Mouse (Mus musculus) heart, embryonic 14.5 days (tissue): Measurements from ENCODE around the gene Prap1. TPM values are rescaled to one million over a fixed set of nuclear protein-coding genes. Genes with fewer than 3 reads are reported as not detected.
"Not testable (repeated sequence)": the region's sequence is repeated elsewhere in the genome, so short reads cannot be mapped to it uniquely, and the experiment has no call there.

Experiments
- ATAC-seq: fragments of 200-750 bp; cut with Nextera tagmentation; 2 replicates; pipeline ENCODE4 v1.8.0; 2017; ENCODE audit warnings: low read depth, moderate TSS enrichment; ENCODE audit not compliant: insufficient number of reproducible peaks, insufficient read depth, low FRiP score
- H3K27ac ChIP-seq, 2 experiments: fragments of 200-500 bp in 1 of 2; fragments of 300-500 bp in 1 of 2; sonication (generic) in 1 of 2; replicated peaks in 1 of 2; 2 replicates each; pipeline ENCODE4 v1.5.1; 2012 to 2014; ENCODE audit warnings: low read depth in 2 of 2, low read length in 2 of 2, control low read depth in 1 of 2, mild to moderate bottlenecking in 1 of 2, mixed read lengths in 1 of 2; ENCODE audit not compliant: control insufficient read depth in 1 of 2, insufficient read depth in 1 of 2
- H3K27me3 ChIP-seq: fragments of 300-500 bp; sonication (generic); 2 replicates; pipeline ENCODE4 v1.6.1; 2014; ENCODE audit warnings: mild to moderate bottlenecking, low read length, control low read depth; ENCODE audit not compliant: control insufficient read depth, insufficient read depth
- H3K36me3 ChIP-seq: fragments of 300-500 bp; sonication (generic); 2 replicates; pipeline ENCODE4 v1.6.1; 2014; ENCODE audit warnings: mild to moderate bottlenecking, control low read depth, low read length, mixed read lengths; ENCODE audit not compliant: control insufficient read depth, insufficient read depth
- H3K4me1 ChIP-seq, 2 experiments: fragments of 200-500 bp in 1 of 2; fragments of 300-500 bp in 1 of 2; sonication (generic) in 1 of 2; 2 replicates each; pipeline ENCODE4 v1.6.1; 2012 to 2014; ENCODE audit warnings: low read length in 2 of 2, control low read depth in 1 of 2, mixed read lengths in 1 of 2; ENCODE audit not compliant: control insufficient read depth in 2 of 2, insufficient read depth in 2 of 2
- H3K4me2 ChIP-seq: fragments of 300-500 bp; sonication (generic); 2 replicates; pipeline ENCODE4 v1.6.1; 2014; ENCODE audit warnings: mild to moderate bottlenecking, low read length
- H3K4me3 ChIP-seq, 2 experiments: fragments of 200-500 bp in 1 of 2; fragments of 300-500 bp in 1 of 2; sonication (generic) in 1 of 2; 2 replicates each; pipeline ENCODE4 v1.5.1; 2012 to 2014; ENCODE audit warnings: low read length in 2 of 2, mild to moderate bottlenecking in 2 of 2, control low read depth in 1 of 2, low read depth in 1 of 2, moderate library complexity in 1 of 2; ENCODE audit not compliant: control insufficient read depth in 1 of 2, insufficient read depth in 1 of 2
- H3K9ac ChIP-seq: fragments of 300-500 bp; sonication (generic); 2 replicates; pipeline ENCODE4 v1.6.1; 2014; ENCODE audit warnings: mild to moderate bottlenecking, low read length
- H3K9me3 ChIP-seq: fragments of 300-500 bp; sonication (generic); 2 replicates; pipeline ENCODE4 v1.6.1; 2016; ENCODE audit warnings: low read length, control low read depth; ENCODE audit not compliant: control insufficient read depth
- WGBS: fragments of 180-500 bp; shearing (Covaris S2); extraction: QIAGEN DNeasy Blood & Tissue Kit; methylation state at CpG from one replicate; pipeline ENCODE4 v1.1.7; 2014; 5-methylcytosine and 5-hydroxymethylcytosine counted together
- polyA plus RNA-seq: library from polyadenylated mRNA; unstranded; fragments of >200 nt; fragmentation: Nextera tagmentation; extraction: Ambion mirVana; gene quantifications from 2 replicates; pipeline ENCODE4 v1.2.1, GENCODE M21; 2014

Prap1 gene
- polyA plus RNA-seq, 1 experiment from 2014 or later: not detected

DNA sequence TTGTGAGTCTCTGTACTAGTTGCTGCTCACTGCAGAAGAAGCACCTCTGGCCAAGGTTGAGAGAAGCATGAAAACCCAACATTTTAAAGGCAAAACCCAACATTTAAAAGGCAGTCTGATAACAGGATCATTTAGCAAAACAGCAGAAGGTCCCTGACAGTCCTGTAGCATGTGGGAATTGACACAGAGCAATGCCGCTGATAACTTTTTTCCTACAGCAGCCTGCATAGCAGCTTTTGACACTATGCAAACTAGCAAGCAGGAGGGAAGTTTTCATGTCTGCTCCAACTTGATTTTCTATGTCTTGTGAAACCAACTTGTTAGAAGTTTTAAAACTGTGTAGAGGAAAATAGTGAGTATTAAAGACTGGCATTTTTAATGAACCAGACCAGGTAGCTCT lies 31.2 kb downstream of the Prap1 start:
- Histone ChIP-seq H3K9ac (no peak overlapping the region), H3K27me3 (no peaks in the 10 kb centered on the region), H3K9me3 (no peaks in the 10 kb centered on the region), H3K36me3 (peaks cover 2% of the 10 kb centered on the region; the same call in 1 of the 2 replicates), H3K4me2 (no peak overlapping the region), H3K27ac (no peak overlapping the region), H3K4me3 (no peak overlapping the region), H3K4me1 (peaks cover 0 to 3% of the 10 kb centered on the region in 2 experiments; a peak in 1 of 4 replicates)
- no peak for ATAC-seq
- WGBS: 83% methylated on average over 1 of the region's 1 CpGs

DNA sequence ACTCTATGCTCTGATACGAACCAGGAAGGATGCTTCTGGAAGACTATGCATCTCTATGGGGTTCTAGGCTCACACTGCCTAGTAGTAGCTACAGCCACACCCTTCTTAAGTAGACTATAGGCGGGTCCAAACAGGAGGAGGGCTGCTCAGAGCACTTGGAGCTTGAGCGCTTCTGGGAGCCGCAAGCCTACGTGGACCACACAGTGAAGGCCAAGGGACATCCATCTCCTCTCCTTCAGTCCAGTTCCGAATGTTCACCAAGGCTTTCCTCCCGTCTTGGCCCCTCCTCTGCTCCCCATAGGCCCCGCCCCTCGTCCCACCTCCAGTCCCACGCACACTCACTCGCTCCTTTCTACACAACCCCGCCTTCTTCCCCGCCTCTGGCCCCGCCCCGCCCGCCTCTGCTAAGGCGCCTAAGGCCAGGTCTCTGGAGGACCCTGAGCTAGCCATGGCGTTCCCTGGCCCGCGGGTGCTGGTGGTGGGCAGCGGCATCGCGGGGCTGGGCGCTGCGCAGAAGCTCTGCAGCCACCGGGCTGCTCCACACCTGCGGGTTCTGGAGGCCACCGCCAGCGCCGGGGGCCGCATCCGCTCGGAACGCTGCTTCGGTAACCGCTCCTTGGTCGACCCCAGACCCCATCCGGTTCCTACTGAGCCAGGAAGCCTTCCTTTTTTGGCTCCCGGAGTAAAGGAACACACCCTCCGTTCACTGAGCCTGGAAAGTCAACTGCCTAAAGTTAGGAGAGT lies 32.3 kb downstream of the Prap1 start:
- Histone ChIP-seq H3K9me3 (no peaks in the 10 kb centered on the region), H3K27ac (no peak overlapping the region), H3K9ac (peak overlapping the region; percentile 78), H3K36me3 (peaks cover 13% of the 10 kb centered on the region; the same call in 1 of the 2 replicates), H3K4me3 (peak overlapping the region; percentile 57 to 82), H3K4me2 (peak overlapping the region; percentile 75), H3K27me3 (no peaks in the 10 kb centered on the region), H3K4me1 (peaks cover 0 to 3% of the 10 kb centered on the region in 2 experiments; a peak in 1 of 4 replicates)
- ATAC-seq: peak; percentile 97
- WGBS: 2% methylated on average over 40 of the region's 40 CpGs

DNA sequence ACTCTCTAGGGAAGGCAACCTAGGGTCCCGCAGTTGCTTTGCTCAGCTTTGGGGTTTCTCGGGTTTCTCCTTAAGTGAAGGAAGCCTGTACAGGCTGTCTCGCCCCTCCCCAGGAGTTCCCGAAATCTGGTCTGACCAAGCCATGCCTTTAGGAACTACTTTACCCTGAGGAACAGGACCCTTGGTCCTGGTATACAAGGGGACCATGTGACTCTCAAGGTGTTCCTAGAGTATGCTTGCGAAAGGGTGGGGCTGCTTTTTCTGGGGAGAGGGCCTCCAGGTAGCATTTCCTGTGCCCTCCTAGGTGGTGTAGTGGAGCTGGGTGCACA lies 32.8 kb downstream of the Prap1 start:
- Histone ChIP-seq H3K4me2 (peak overlapping the region; percentile 75), H3K4me1 (peaks cover 0 to 3% of the 10 kb centered on the region in 2 experiments; a peak in 1 of 4 replicates), H3K4me3 (peak overlapping the region; percentile 57 to 82), H3K36me3 (peaks cover 14% of the 10 kb centered on the region; the same call in 1 of the 2 replicates), H3K9ac (peak overlapping the region; percentile 78), H3K27ac (no peak overlapping the region), H3K9me3 (no peaks in the 10 kb centered on the region), H3K27me3 (no peaks in the 10 kb centered on the region)
- WGBS: 7% methylated on average over 5 of the region's 5 CpGs
- peak; percentile 16; the same call in 1 of the 2 replicates for ATAC-seq

- H3K4me3 ChIP-seq: no peak overlapping the region
- no peak overlapping the region for H3K9ac ChIP-seq
- H3K9me3 ChIP-seq: no peaks in the 10 kb centered on the region
- WGBS: 80% methylated on average over 3 of the region's 3 CpGs
- H3K4me1 ChIP-seq: peaks cover 0 to 3% of the 10 kb centered on the region in 2 experiments; a peak in 1 of 4 replicates
- no peak for ATAC-seq
- no peak overlapping the region for H3K4me2 ChIP-seq
- H3K36me3 ChIP-seq: peaks cover 18% of the 10 kb centered on the region; the same call in 1 of the 2 replicates
- H3K27me3 ChIP-seq: no peaks in the 10 kb centered on the region
- H3K27ac ChIP-seq: no peak overlapping the region
Observed at GRCm38 (mm10) chr7:140126934-140127333, 33.7 kb downstream of the Prap1 start.

DNA sequence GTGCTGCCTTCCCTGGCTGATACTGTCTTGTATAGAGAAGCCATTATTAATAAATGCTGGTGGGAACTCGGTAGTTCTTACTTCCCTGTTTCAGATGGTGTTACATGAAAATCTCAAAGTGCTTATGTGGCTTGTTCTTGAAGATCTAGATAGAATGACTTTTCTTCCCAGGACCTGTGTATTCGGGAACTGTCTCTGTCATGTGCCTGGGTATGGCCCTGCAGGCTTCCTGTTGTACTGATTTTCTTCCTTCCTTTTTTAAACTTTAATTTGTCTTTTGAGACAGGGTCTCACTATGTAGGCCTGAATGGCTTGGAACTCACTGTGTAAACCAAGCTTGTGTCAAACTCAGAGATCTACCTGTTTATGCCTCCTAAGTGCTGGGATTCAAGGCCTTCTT lies 34.7 kb downstream of the Prap1 start:
- H3K27me3 ChIP-seq: no peaks in the 10 kb centered on the region
- peaks cover 18% of the 10 kb centered on the region; the same call in 1 of the 2 replicates for H3K36me3 ChIP-seq
- H3K4me1 ChIP-seq: peaks cover 0 to 3% of the 10 kb centered on the region in 2 experiments; a peak in 1 of 4 replicates
- H3K4me3 ChIP-seq: no peak overlapping the region
- WGBS: 73% methylated on average over 2 of the region's 2 CpGs
- H3K27ac ChIP-seq: no peak overlapping the region
- H3K4me2 ChIP-seq: no peak overlapping the region
- H3K9me3 ChIP-seq: no peaks in the 10 kb centered on the region
- ATAC-seq: no peak
- H3K9ac ChIP-seq: no peak overlapping the region

GRCm38 (mm10) chr7:140132184-140132583 lies 39.0 kb downstream of the Prap1 start:
- not testable (repeated sequence) for H3K4me2 ChIP-seq, H3K9ac ChIP-seq, H3K27ac ChIP-seq, H3K27me3 ChIP-seq, H3K4me1 ChIP-seq, ATAC-seq, H3K4me3 ChIP-seq, H3K9me3 ChIP-seq
- peaks cover 18% of the 10 kb centered on the region; the same call in 1 of the 2 replicates for H3K36me3 ChIP-seq
- 87% methylated on average over 7 of the region's 7 CpGs for WGBS

- not testable (repeated sequence) for H3K4me2 ChIP-seq, H3K4me3 ChIP-seq, H3K27ac ChIP-seq, H3K4me1 ChIP-seq, H3K9ac ChIP-seq, ATAC-seq, H3K27me3 ChIP-seq, H3K9me3 ChIP-seq
- H3K36me3 ChIP-seq: peaks cover 18% of the 10 kb centered on the region; the same call in 1 of the 2 replicates
- 83% methylated on average over 3 of the region's 7 CpGs for WGBS
Observed at GRCm38 (mm10) chr7:140134033-140134432, 40.8 kb downstream of the Prap1 start.
